Mouse (Mus musculus) CD8-positive naive resting alpha-beta T cell, adult 57 days (primary cell): Measurements from ENCODE around the gene Senp2. TPM values are rescaled to one million over a fixed set of nuclear protein-coding genes. Genes with fewer than 3 reads are reported as not detected.

Source experiments
- total RNA-seq: library from RNA; stranded (reverse); gene quantifications from one replicate; pipeline ENCODE4 v1.2.4, GENCODE M21; 2023

Senp2 gene
- total RNA-seq: 107 TPM

GRCm38 (mm10) chr16:22009099-22009584, at the start of gene Senp2:
TSS of gene Senp2 (plus strand) at chr16:22009484.

GRCm38 (mm10) chr16:21995304-21995703, 14.0 kb upstream of the Senp2 start, which contains the start of gene Liph:
TSS of gene Liph (minus strand) at chr16:21995663.

Other genes with a start within 250 kb of the Senp2 start
- gene Ehhadh, start 221.7 kb upstream of the Senp2 start, total RNA-seq: 4.1 TPM
- 0.70 TPM for gene Map3k13, start 215.1 kb upstream of the Senp2 start, total RNA-seq
- 9.2 TPM for gene Tmem41a, start 61.9 kb upstream of the Senp2 start, total RNA-seq
- gene Liph, start 13.8 kb upstream of the Senp2 start, total RNA-seq: 1.5 TPM
- gene Igf2bp2, start 153.8 kb downstream of the Senp2 start, total RNA-seq: 0.37 TPM